Mouse (Mus musculus) MEL (cell line): ENCODE results near the gene Stx1a. TPM values are rescaled to one million over a fixed set of nuclear protein-coding genes. Genes with fewer than 3 reads are reported as not detected.

Experiments used
- DNase-seq: peaks from one replicate; pipeline ENCODE4 v3.0.0; 2011; ENCODE audit warnings: low read depth, low spot score
- H3K27ac ChIP-seq: 2 replicates; pipeline ENCODE4 v1.5.1; 2012; ENCODE audit warnings: low read depth, mild to moderate bottlenecking, control low read depth, low read length, moderate library complexity; ENCODE audit not compliant: control insufficient read depth
- H3K27me3 ChIP-seq, 2 experiments: fragments of 150-350 bp in 1 of 2; sonication (generic) in 1 of 2; 2 replicates each; pipeline ENCODE4 v1.6.1; 2012; ENCODE audit warnings: low read length in 2 of 2, mild to moderate bottlenecking in 2 of 2, improper control_type of control experiment in 1 of 2, moderate library complexity in 1 of 2; ENCODE audit not compliant: insufficient read depth in 2 of 2, control insufficient read depth in 1 of 2
- H3K36me3 ChIP-seq, 2 experiments: 2 replicates each; pipeline ENCODE4 v1.6.1; 2012 to 2014; ENCODE audit warnings: low read length in 2 of 2, improper control_type of control experiment in 1 of 2, inconsistent platforms in 1 of 2, mild to moderate bottlenecking in 1 of 2; ENCODE audit not compliant: insufficient read depth in 2 of 2, control insufficient read depth in 1 of 2
- H3K4me1 ChIP-seq, 2 experiments: fragments of 150-350 bp in 1 of 2; sonication (generic) in 1 of 2; 2 replicates each; pipeline ENCODE4 v1.6.1; 2012; ENCODE audit warnings: low read length in 2 of 2, improper control_type of control experiment in 1 of 2, mild to moderate bottlenecking in 1 of 2; ENCODE audit not compliant: insufficient read depth in 2 of 2, control insufficient read depth in 1 of 2
- H3K4me3 ChIP-seq, 2 experiments: fragments of 150-350 bp in 1 of 2; sonication (generic) in 1 of 2; 2 replicates each; pipeline ENCODE4 v1.5.1; 2012; ENCODE audit warnings: low read depth in 2 of 2, low read length in 2 of 2, mild to moderate bottlenecking in 2 of 2, moderate library complexity in 2 of 2, control low read depth in 1 of 2, improper control_type of control experiment in 1 of 2; ENCODE audit not compliant: control insufficient read depth in 1 of 2, insufficient read depth in 1 of 2
- H3K79me2 ChIP-seq: 2 replicates; pipeline ENCODE4 v1.6.1; 2012; ENCODE audit warnings: mild to moderate bottlenecking, low read length, moderate library complexity; ENCODE audit not compliant: control insufficient read depth, poor library complexity, insufficient read depth
- H3K9ac ChIP-seq: 2 replicates; pipeline ENCODE4 v1.6.1; 2012; ENCODE audit warnings: low read depth, mild to moderate bottlenecking, control low read depth, low read length, moderate library complexity; ENCODE audit not compliant: control insufficient read depth, poor library complexity, severe bottlenecking
- H3K9me3 ChIP-seq: fragments of 150-350 bp; sonication (generic); replicated peaks from 2 replicates; pipeline ENCODE4 v1.6.1; 2012; ENCODE audit warnings: mild to moderate bottlenecking, low read length, improper control_type of control experiment, moderate library complexity; ENCODE audit not compliant: insufficient read depth
- BHLHE40 ChIP-seq: IDR thresholded peaks from 2 replicates; pipeline ENCODE4 v1.6.1; 2012; ENCODE audit warnings: low read depth, mild to moderate bottlenecking, inconsistent platforms, low read length, improper control_type of control experiment, borderline replicate concordance
- CHD1 ChIP-seq: IDR thresholded peaks from 2 replicates; pipeline ENCODE4 v1.6.1; 2012; ENCODE audit warnings: low read depth, mild to moderate bottlenecking, inconsistent platforms, low read length, improper control_type of control experiment
- CHD2 ChIP-seq: IDR thresholded peaks from 2 replicates; pipeline ENCODE4 v1.6.1; 2011; ENCODE audit warnings: low read length, improper control_type of control experiment
- CTCF ChIP-seq, 3 experiments: IDR thresholded peaks in 2 of 3; conservative IDR thresholded peaks in 1 of 3; 2 replicates each; pipeline ENCODE4 v1.5.1; 2011 to 2012; ENCODE audit warnings: low read length in 3 of 3, low read depth in 2 of 3, mild to moderate bottlenecking in 2 of 3, improper control_type of control experiment in 1 of 3, inconsistent platforms in 1 of 3, mixed read lengths in 1 of 3, moderate library complexity in 1 of 3; ENCODE audit not compliant: control insufficient read depth in 1 of 3, insufficient read depth in 1 of 3, poor library complexity in 1 of 3, severe bottlenecking in 1 of 3
- ELF1 ChIP-seq: IDR thresholded peaks from 2 replicates; pipeline ENCODE4 v1.6.1; 2014; ENCODE audit warnings: low read depth, mild to moderate bottlenecking, inconsistent platforms, low read length, improper control_type of control experiment, moderate library complexity
- EP300 ChIP-seq, 2 experiments: IDR thresholded peaks; 2 replicates each; pipeline ENCODE4 v1.6.1; 2011; ENCODE audit warnings: improper control_type of control experiment in 2 of 2, low read length in 2 of 2, low read depth in 1 of 2, mild to moderate bottlenecking in 1 of 2
- ETS1 ChIP-seq: IDR thresholded peaks from 2 replicates; pipeline ENCODE4 v1.6.1; 2012; ENCODE audit warnings: low read depth, mild to moderate bottlenecking, inconsistent platforms, low read length, improper control_type of control experiment, moderate library complexity
- HCFC1 ChIP-seq: IDR thresholded peaks from 2 replicates; pipeline ENCODE4 v1.6.1; 2012; ENCODE audit warnings: low read depth, mild to moderate bottlenecking, inconsistent platforms, low read length, improper control_type of control experiment, moderate library complexity
- JUND ChIP-seq: IDR thresholded peaks from 2 replicates; pipeline ENCODE4 v1.6.1; 2011; ENCODE audit warnings: low read depth, mild to moderate bottlenecking, improper control_type of control experiment, low read length
- KAT2A ChIP-seq: conservative IDR thresholded peaks from 2 replicates; pipeline ENCODE4 v1.6.1; 2012; ENCODE audit warnings: low read depth, low read length, improper control_type of control experiment, inconsistent platforms
- MAFK ChIP-seq: IDR thresholded peaks from 2 replicates; pipeline ENCODE4 v1.6.1; 2011; ENCODE audit warnings: low read depth, mild to moderate bottlenecking, low read length, improper control_type of control experiment, borderline replicate concordance
- MAX ChIP-seq: IDR thresholded peaks from 2 replicates; pipeline ENCODE4 v1.6.1; 2011; ENCODE audit warnings: low read length, improper control_type of control experiment
- MAZ ChIP-seq: IDR thresholded peaks from 2 replicates; pipeline ENCODE4 v1.6.1; 2012; ENCODE audit warnings: low read depth, mild to moderate bottlenecking, inconsistent platforms, low read length, improper control_type of control experiment
- MEF2A ChIP-seq: IDR thresholded peaks from 2 replicates; pipeline ENCODE4 v1.6.1; 2014; ENCODE audit warnings: low read depth, mild to moderate bottlenecking, inconsistent platforms, low read length, improper control_type of control experiment; ENCODE audit not compliant: poor library complexity, insufficient replicate concordance, severe bottlenecking; ENCODE audit errors: extremely low read depth
- MXI1 ChIP-seq: IDR thresholded peaks from 2 replicates; pipeline ENCODE4 v1.6.1; 2011; ENCODE audit warnings: mild to moderate bottlenecking, low read depth, low read length, improper control_type of control experiment
- MYB ChIP-seq: IDR thresholded peaks from 2 replicates; pipeline ENCODE4 v1.6.1; 2011; ENCODE audit warnings: mild to moderate bottlenecking, low read depth, low read length, improper control_type of control experiment
- MYC ChIP-seq: IDR thresholded peaks from 2 replicates; pipeline ENCODE4 v1.6.1; 2011; ENCODE audit warnings: low read depth, mild to moderate bottlenecking, low read length, improper control_type of control experiment, moderate library complexity
- NELFE ChIP-seq: IDR thresholded peaks from 2 replicates; pipeline ENCODE4 v1.6.1; 2011; ENCODE audit warnings: low read depth, low read length, improper control_type of control experiment
- NRF1 ChIP-seq: IDR thresholded peaks from 2 replicates; pipeline ENCODE4 v1.6.1; 2014; ENCODE audit warnings: low read depth, mild to moderate bottlenecking, inconsistent platforms, low read length, improper control_type of control experiment, moderate library complexity; ENCODE audit not compliant: poor library complexity, insufficient read depth, severe bottlenecking
- POLR2A ChIP-seq, 2 experiments: IDR thresholded peaks; 2 replicates each; pipeline ENCODE4 v1.6.1; 2011 to 2012; ENCODE audit warnings: low read length in 2 of 2, mild to moderate bottlenecking in 2 of 2, control low read depth in 1 of 2, improper control_type of control experiment in 1 of 2, low read depth in 1 of 2, moderate library complexity in 1 of 2; ENCODE audit not compliant: control insufficient read depth in 1 of 2, insufficient read depth in 1 of 2, poor library complexity in 1 of 2
- POLR2AphosphoS2 ChIP-seq: IDR thresholded peaks from 2 replicates; pipeline ENCODE4 v1.6.1; 2011; ENCODE audit warnings: low read length, improper control_type of control experiment
- POLR2AphosphoS5 ChIP-seq: IDR thresholded peaks from 2 replicates; pipeline ENCODE4 v1.6.1; 2012; ENCODE audit warnings: low read depth, borderline replicate concordance, mild to moderate bottlenecking, inconsistent platforms, low read length, moderate library complexity, mixed read lengths
- RAD21 ChIP-seq: IDR thresholded peaks from 2 replicates; pipeline ENCODE4 v1.6.1; 2011; ENCODE audit warnings: mild to moderate bottlenecking, low read depth, low read length, improper control_type of control experiment
- RCOR1 ChIP-seq: IDR thresholded peaks from 2 replicates; pipeline ENCODE4 v1.6.1; 2012; ENCODE audit warnings: low read depth, mild to moderate bottlenecking, inconsistent platforms, low read length, improper control_type of control experiment
- SIN3A ChIP-seq: IDR thresholded peaks from 2 replicates; pipeline ENCODE4 v1.6.1; 2012; ENCODE audit warnings: low read length, improper control_type of control experiment, inconsistent platforms
- SMC3 ChIP-seq: IDR thresholded peaks from 2 replicates; pipeline ENCODE4 v1.6.1; 2011; ENCODE audit warnings: low read depth, low read length, improper control_type of control experiment
- TAL1 ChIP-seq: IDR thresholded peaks from 2 replicates; pipeline ENCODE4 v1.6.1; 2012; ENCODE audit warnings: mild to moderate bottlenecking, inconsistent platforms, low read length, moderate library complexity, mixed read lengths
- TBP ChIP-seq: IDR thresholded peaks from 2 replicates; pipeline ENCODE4 v1.8.0; 2011; ENCODE audit warnings: low read depth, low read length, improper control_type of control experiment
- TCF12 ChIP-seq: IDR thresholded peaks from 2 replicates; pipeline ENCODE4 v1.6.1; 2014; ENCODE audit warnings: low read depth, mild to moderate bottlenecking, inconsistent platforms, low read length, improper control_type of control experiment, moderate library complexity
- UBTF ChIP-seq: IDR thresholded peaks from 2 replicates; pipeline ENCODE4 v1.6.1; 2012; ENCODE audit warnings: low read depth, mild to moderate bottlenecking, inconsistent platforms, low read length, improper control_type of control experiment, moderate library complexity, borderline replicate concordance; ENCODE audit not compliant: insufficient read depth
- USF1 ChIP-seq: IDR thresholded peaks from 2 replicates; pipeline ENCODE4 v1.6.1; 2014; ENCODE audit warnings: low read depth, mild to moderate bottlenecking, inconsistent platforms, low read length, improper control_type of control experiment, moderate library complexity
- USF2 ChIP-seq, 2 experiments: IDR thresholded peaks; 2 replicates each; pipeline ENCODE4 v1.6.1; 2011 to 2012; ENCODE audit warnings: improper control_type of control experiment in 2 of 2, low read length in 2 of 2, borderline replicate concordance in 1 of 2, inconsistent platforms in 1 of 2, low read depth in 1 of 2, mild to moderate bottlenecking in 1 of 2; ENCODE audit not compliant: insufficient read depth in 1 of 2
- ZC3H11A ChIP-seq: IDR thresholded peaks from 2 replicates; pipeline ENCODE4 v1.6.1; 2012; ENCODE audit warnings: low read depth, mild to moderate bottlenecking, inconsistent platforms, low read length, improper control_type of control experiment
- ZKSCAN1 ChIP-seq: IDR thresholded peaks from 2 replicates; pipeline ENCODE4 v1.6.1; 2012; ENCODE audit warnings: low read depth, mild to moderate bottlenecking, inconsistent platforms, low read length, improper control_type of control experiment, moderate library complexity
- ZMIZ1 ChIP-seq: IDR thresholded peaks from 2 replicates; pipeline ENCODE4 v1.6.1; 2012; ENCODE audit warnings: low read depth, mild to moderate bottlenecking, inconsistent platforms, low read length, improper control_type of control experiment, moderate library complexity
- ZNF384 ChIP-seq: IDR thresholded peaks from 2 replicates; pipeline ENCODE4 v1.6.1; 2012; ENCODE audit warnings: low read depth, mild to moderate bottlenecking, inconsistent platforms, low read length, improper control_type of control experiment
- polyA plus RNA-seq, 2 experiments: library from polyadenylated mRNA; stranded (reverse) in 1 of 2; unstranded in 1 of 2; fragments of >175 nt in 1 of 2; fragments of >200 nt in 1 of 2; gene quantifications; 2 replicates each; pipeline versions ENCODE4 v1.2.1 to v1.2.4; 2012; ENCODE audit warnings: low replicate concordance in 2 of 2, low read depth in 1 of 2; ENCODE audit not compliant: insufficient read length in 2 of 2, insufficient read depth in 1 of 2, missing spikeins in 1 of 2
- total RNA-seq: library from RNA; depleted of rRNA; stranded (reverse); fragments of 300-350 nt; gene quantifications from 2 replicates; pipeline ENCODE4 v1.2.3, GENCODE M21; 2012

Gene Stx1a
- total and polyA plus RNA-seq, 3 experiments: 3.3 to 6.0 TPM; not detected in 1

- Histone ChIP-seq H3K4me3 (peak overlapping the region in 1 of 2 experiments; percentile 56; a peak in 1 of 4 replicates), H3K4me1 (peaks cover 10 to 43% of the 10 kb centered on the region in 2 experiments), H3K27me3 (no peaks in the 10 kb centered on the region), H3K27ac (peak overlapping the region; percentile 91), H3K9me3 (no peaks in the 10 kb centered on the region), H3K36me3 (peaks cover 0 to 35% of the 10 kb centered on the region in 2 experiments; a peak in 2 of 4 replicates), H3K79me2 (0 out of 2 replicates have a peak, but pooled peaks cover 2% of the 10 kb centered on the region), H3K9ac (peak overlapping the region; percentile 45; the same call in 1 of the 2 replicates)
- peak; percentile 88 for DNase-seq
- TF ChIP-seq MAZ (no peak; the same call in 1 of the 2 replicates), CHD1 (no peak), POLR2AphosphoS2 (no peak), ETS1 (peak; percentile 99), MYC (peak; percentile 84), CHD2 (no peak; the same call in 1 of the 2 replicates), EP300 (IDR thresholded peaks at IDR 0.05; ENCODE audit: low read depth in 1 of 2, low read length in 2 of 2) (peak; percentile 95), USF2 (IDR thresholded peaks at IDR 0.05; ENCODE audit: borderline replicate concordance in 1 of 2, insufficient read depth in 1 of 2, low read depth in 1 of 2, low read length in 2 of 2) (no peak), MAFK (peak; percentile 39; the same call in 1 of the 2 replicates), USF1 (no peak), SMC3 (no peak), NRF1 (no peak), POLR2AphosphoS5 (no peak), POLR2A (IDR thresholded peaks at IDR 0.05; ENCODE audit: control insufficient read depth in 1 of 2, insufficient read depth in 1 of 2, low read depth in 1 of 2, low read length in 2 of 2, poor library complexity in 1 of 2) (peak in 1 of 2 experiments; percentile 42; a peak in 1 of 4 replicates), MAX (0 out of 2 replicates have a peak, but pooled peaks have one; percentile 52), MEF2A (0 out of 2 replicates have a peak, but pooled peaks have one; percentile 49), RAD21 (no peak), TAL1 (peak; percentile 84), ZMIZ1 (no peak), CTCF (IDR thresholded peaks at IDR 0.05 in 2 of 3, conservative IDR thresholded peaks at IDR 0.05 in 1 of 3; ENCODE audit: control insufficient read depth in 1 of 3, insufficient read depth in 1 of 3, low read depth in 2 of 3, low read length in 3 of 3, poor library complexity in 1 of 3, severe bottlenecking in 1 of 3) (no peak), ZC3H11A (0 out of 2 replicates have a peak, but pooled peaks have one; percentile 19), NELFE (peak; percentile 41; the same call in 1 of the 2 replicates), MXI1 (peak; percentile 74; the same call in 1 of the 2 replicates), RCOR1 (peak; percentile 92), TBP (peak; percentile 58; the same call in 1 of the 2 replicates), ZKSCAN1 (no peak), SIN3A (peak; percentile 97), ELF1 (peak; percentile 60), JUND (0 out of 2 replicates have a peak, but pooled peaks have one; percentile 46), TCF12 (peak; percentile 96), KAT2A (0 out of 2 replicates have a peak, but pooled peaks have one; percentile 33), MYB (peak; percentile 71), UBTF (no peak), HCFC1 (0 out of 2 replicates have a peak, but pooled peaks have one; percentile 26), ZNF384 (no peak), BHLHE40 (peak; percentile 95)
Measured at GRCm38 (mm10) chr5:134974294-134974693, 49.0 kb upstream of the Stx1a start.
